Mouse (Mus musculus): ENCODE results near the gene Klrb1b.

DNA sequence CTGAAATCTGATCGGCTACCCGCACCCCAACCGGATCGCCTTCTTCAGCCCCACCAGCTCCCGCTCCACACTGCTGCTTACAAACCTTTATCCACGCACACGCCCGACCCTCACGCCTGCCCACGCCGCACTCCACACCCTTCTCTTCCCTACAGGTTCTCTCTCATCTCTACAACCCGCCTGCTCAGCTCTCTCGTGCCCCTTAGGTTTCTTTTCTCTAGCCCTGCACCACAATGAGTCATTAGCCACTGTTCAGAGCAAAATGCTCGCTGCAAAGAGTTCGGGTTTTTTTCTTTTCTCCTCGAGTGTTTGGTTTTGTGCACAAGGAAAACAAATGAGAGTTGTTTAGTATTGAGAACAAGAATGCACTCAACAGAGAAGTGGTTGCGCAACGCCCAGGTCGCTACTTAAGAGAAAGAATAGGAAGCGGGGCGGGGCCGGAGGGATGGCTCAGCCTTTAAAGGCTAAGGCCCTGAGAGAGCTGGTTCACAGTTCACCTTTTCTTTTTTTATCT, 17.4 kb upstream of the Klrb1b start:
- TF ChIP-seq POLR2A (IDR thresholded peaks at IDR 0.05; ENCODE audit: low read depth, low read length) (no peak), CTCF (IDR thresholded peaks at IDR 0.05; ENCODE audit: extremely low read depth, insufficient read length, insufficient replicate concordance, low read depth, low read length) (no peak)
